Mouse (Mus musculus): ENCODE measurements around the gene Pdk2. TPM values are rescaled to one million over a fixed set of nuclear protein-coding genes. Genes with fewer than 3 reads are reported as not detected.

The Pdk2 gene
- 29.8 and 39.0 TPM in 2 replicates for polyA plus RNA-seq (2015; fragmentation: Nextera tagmentation; extraction: Ambion mirVana)

DNA sequence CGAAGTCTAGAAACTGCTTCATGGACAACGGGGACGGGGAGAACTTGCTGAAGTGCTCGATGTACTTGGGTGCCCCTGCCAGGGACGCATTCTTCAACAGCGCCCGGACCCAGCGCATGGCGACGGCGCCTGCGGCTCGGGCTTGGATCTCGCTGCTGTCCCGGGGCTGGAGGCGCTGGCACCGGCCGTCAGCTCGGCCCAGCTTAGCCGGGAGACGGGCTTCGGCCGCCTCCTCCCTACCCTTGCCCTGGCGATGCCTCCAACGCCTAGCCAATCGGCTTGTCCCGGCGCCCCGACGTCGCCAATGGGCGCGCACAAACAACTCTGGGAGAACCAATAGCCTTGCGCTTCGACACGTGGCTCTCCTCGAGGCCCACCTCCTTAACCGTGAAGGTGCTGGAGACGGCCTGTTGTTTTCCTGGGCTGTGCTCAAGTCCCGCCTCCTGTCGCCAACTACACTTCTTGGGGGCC lies at the start of gene Pdk2:
Gene Pdk2, minus strand, starts transcription at position 216 of the 471 bp plus-strand sequence.
- TF ChIP-seq EP300 (optimal IDR thresholded peaks at IDR 0.05) (peak; percentile 84), CTCF (IDR thresholded peaks at IDR 0.05; ENCODE audit: low read depth) (no peak)
- no peaks in the 10 kb centered on the region for H3K9me3 ChIP-seq (ENCODE audit: control insufficient read depth, low read length)
- H3K27me3 ChIP-seq (ENCODE audit: control insufficient read depth, insufficient read depth, low read length), result no peaks in the 10 kb centered on the region
- H3K4me2 ChIP-seq (replicated peaks; ENCODE audit: low read depth), result peak within 1 kb of the TSS; percentile 94
- 0 out of 2 replicates have a peak, but pooled peaks cover 2% of the 10 kb centered on the region for H3K36me3 ChIP-seq (ENCODE audit: control insufficient read depth, insufficient read depth, low read length)
- H3K9ac ChIP-seq (ENCODE audit: low read length), result peak within 1 kb of the TSS; percentile 88
- peak; percentile 95 for ATAC-seq (ENCODE audit: low FRiP score, low TSS enrichment)
- DNase-seq (ENCODE audit: low spot score), result peak; percentile 97
- H3K4me1 ChIP-seq (replicated peaks; ENCODE audit: control insufficient read depth, insufficient read depth), result peaks cover 3% of the 10 kb centered on the region
- peak within 1 kb of the TSS; percentile 77 for H3K4me3 ChIP-seq (ENCODE audit: low read depth, low read length)
- peak within 1 kb of the TSS; percentile 92 for H3K27ac ChIP-seq (replicated peaks)
- WGBS, result under 1% methylated on average over 38 of the region's 41 CpGs

DNA sequence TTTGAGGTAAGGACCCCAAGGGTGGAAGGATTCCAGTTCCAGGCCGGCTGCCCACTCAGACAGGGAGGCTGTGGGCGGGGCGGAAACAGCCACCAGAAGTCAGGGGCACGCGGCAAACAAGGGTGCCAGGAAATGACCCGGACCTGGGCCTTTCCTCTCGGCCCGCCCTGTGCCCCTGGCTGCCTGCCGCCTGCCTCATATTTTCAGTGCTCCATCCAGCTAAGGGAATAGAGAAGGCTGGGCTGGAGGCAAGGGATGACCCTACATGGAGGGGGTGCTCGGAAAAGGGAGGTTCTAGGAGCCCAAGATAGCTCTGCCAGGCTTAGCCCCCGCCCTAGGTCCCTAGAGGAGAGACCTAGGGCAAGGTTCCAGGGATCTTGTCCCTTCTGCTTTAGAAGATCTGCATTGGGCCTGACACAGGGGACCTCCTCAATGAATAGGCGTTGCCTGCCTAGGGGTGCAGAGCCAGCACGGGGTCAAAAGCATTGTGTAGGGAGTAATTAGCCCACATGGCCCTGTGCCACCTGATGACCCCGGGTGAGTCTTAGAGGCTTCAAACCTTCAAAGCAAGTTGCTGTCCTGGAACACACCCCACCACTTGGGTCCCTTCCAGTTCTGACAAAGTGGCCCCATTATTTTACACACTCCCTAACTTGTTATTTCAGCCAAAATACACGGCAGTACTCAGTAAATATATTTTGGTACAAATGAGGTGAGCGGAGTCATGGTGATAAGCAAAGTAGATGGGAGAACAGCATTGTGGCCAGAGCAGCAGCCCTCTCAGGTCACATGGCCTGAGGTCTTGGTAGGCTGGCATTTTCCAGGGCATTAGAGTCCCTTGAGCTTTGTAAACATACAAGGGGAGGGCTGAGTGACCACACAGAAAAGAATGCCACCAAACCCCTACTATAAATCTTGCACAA lies 48.0 kb upstream of the Pdk2 start:
- no peak overlapping the region; the same call in 1 of the 2 replicates for H3K9ac ChIP-seq (ENCODE audit: low read length)
- 53% methylated on average over 16 of the region's 16 CpGs for WGBS
- peaks cover 20% of the 10 kb centered on the region for H3K4me1 ChIP-seq (replicated peaks; ENCODE audit: control insufficient read depth, insufficient read depth)
- no peaks in the 10 kb centered on the region for H3K36me3 ChIP-seq (ENCODE audit: control insufficient read depth, insufficient read depth, low read length)
- no peaks in the 10 kb centered on the region for H3K9me3 ChIP-seq (ENCODE audit: control insufficient read depth, low read length)
- TF ChIP-seq EP300 (optimal IDR thresholded peaks at IDR 0.05), result no peak
- no peak for TF ChIP-seq CTCF (IDR thresholded peaks at IDR 0.05; ENCODE audit: low read depth)
- ATAC-seq (ENCODE audit: low FRiP score, low TSS enrichment), result 0 out of 2 replicates have a peak, but pooled peaks have one; percentile 5
- no peak for DNase-seq (ENCODE audit: low spot score)
- H3K27me3 ChIP-seq (ENCODE audit: control insufficient read depth, insufficient read depth, low read length), result no peaks in the 10 kb centered on the region
- peak overlapping the region; percentile 61 for H3K27ac ChIP-seq (replicated peaks)
- H3K4me2 ChIP-seq (replicated peaks; ENCODE audit: low read depth), result no peak overlapping the region
- no peak overlapping the region for H3K4me3 ChIP-seq (ENCODE audit: low read depth, low read length)

DNA sequence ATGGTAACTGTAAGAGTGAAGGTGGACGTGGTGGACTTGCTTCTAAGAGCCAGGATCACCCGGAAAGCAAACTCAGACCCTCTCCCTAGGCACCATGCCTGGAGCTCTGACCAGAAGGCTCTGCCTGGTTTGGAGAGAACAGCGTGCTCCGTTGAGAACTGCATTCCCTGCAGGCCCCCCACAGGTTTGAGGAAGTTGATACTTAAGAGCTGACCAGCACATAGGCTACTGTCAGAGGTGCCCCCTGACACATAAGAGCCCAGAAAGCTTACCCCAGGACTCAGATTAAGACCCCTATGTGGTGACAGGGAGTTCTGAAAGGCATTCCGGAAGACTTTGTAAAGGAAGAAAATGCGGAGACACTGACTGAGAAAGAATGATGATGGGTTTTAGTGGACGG lies 47.1 kb upstream of the Pdk2 start:
- TF ChIP-seq CTCF (IDR thresholded peaks at IDR 0.05; ENCODE audit: low read depth) (no peak), EP300 (optimal IDR thresholded peaks at IDR 0.05) (no peak)
- Histone ChIP-seq H3K27ac (replicated peaks) (peak overlapping the region; percentile 61), H3K4me3 (ENCODE audit: low read depth, low read length) (no peak overlapping the region), H3K9ac (ENCODE audit: low read length) (no peak overlapping the region), H3K4me1 (replicated peaks; ENCODE audit: control insufficient read depth, insufficient read depth) (peaks cover 20% of the 10 kb centered on the region), H3K4me2 (replicated peaks; ENCODE audit: low read depth) (no peak overlapping the region), H3K27me3 (ENCODE audit: control insufficient read depth, insufficient read depth, low read length) (no peaks in the 10 kb centered on the region), H3K9me3 (ENCODE audit: control insufficient read depth, low read length) (no peaks in the 10 kb centered on the region), H3K36me3 (ENCODE audit: control insufficient read depth, insufficient read depth, low read length) (no peaks in the 10 kb centered on the region)
- DNase-seq (ENCODE audit: low spot score) (no peak), ATAC-seq (ENCODE audit: low FRiP score, low TSS enrichment) (no peak)
- 49% methylated on average over 7 of the region's 7 CpGs for WGBS

DNA sequence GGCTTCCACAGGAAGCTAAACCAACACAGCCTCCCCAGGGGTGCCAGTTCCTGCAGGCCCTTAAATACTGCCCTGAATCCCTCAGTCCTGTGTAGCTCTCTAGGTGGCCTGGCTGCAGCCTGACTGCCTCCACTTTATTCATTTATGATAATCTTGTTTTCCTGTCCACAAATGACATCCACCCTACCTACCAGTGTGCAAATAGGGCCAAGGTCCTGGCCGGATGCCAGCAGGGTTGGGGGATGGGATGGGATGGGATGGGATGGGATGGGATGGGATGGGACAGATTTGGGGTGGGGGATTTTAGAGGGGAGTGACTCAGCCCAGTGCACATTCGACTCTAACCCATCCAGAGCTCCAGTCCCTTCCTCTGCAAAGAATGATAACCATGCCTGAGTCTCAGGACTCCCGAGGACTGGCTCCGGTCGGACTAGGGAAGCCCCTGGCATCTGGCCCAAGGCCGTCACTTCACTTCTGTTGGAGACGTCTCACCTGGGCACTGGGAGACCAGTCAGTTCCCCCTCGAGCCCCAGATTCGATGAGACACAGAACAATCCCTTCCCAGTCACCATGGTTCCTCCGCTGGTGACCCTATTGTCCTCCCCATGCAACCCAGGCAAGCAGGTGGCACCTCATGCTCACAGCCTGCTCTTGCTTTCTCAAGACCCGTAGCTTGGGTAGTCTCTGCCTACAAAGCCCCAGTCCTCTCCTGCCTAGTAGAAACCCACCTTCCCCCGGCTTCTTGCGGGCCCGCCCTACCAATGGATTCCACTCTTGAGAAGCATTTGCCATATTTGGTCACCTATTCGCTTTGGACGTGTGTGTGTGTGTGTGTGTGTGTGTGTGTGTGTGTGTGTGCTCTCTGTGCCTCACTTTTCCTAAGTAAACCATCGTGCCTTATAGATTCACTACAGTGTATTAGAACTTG lies 46.4 kb upstream of the Pdk2 start:
- peak overlapping the region; percentile 90 for H3K27ac ChIP-seq (replicated peaks)
- H3K27me3 ChIP-seq (ENCODE audit: control insufficient read depth, insufficient read depth, low read length), result no peaks in the 10 kb centered on the region
- no peak overlapping the region for H3K9ac ChIP-seq (ENCODE audit: low read length)
- DNase-seq (ENCODE audit: low spot score), result no peak
- H3K9me3 ChIP-seq (ENCODE audit: control insufficient read depth, low read length), result no peaks in the 10 kb centered on the region
- TF ChIP-seq EP300 (optimal IDR thresholded peaks at IDR 0.05) (no peak), CTCF (IDR thresholded peaks at IDR 0.05; ENCODE audit: low read depth) (no peak)
- WGBS, result 50% methylated on average over 17 of the region's 17 CpGs
- no peaks in the 10 kb centered on the region for H3K36me3 ChIP-seq (ENCODE audit: control insufficient read depth, insufficient read depth, low read length)
- ATAC-seq (ENCODE audit: low FRiP score, low TSS enrichment), result peak; percentile 13; the same call in 1 of the 2 replicates
- H3K4me3 ChIP-seq (ENCODE audit: low read depth, low read length), result no peak overlapping the region
- H3K4me2 ChIP-seq (replicated peaks; ENCODE audit: low read depth), result no peak overlapping the region
- peaks cover 20% of the 10 kb centered on the region for H3K4me1 ChIP-seq (replicated peaks; ENCODE audit: control insufficient read depth, insufficient read depth)

DNA sequence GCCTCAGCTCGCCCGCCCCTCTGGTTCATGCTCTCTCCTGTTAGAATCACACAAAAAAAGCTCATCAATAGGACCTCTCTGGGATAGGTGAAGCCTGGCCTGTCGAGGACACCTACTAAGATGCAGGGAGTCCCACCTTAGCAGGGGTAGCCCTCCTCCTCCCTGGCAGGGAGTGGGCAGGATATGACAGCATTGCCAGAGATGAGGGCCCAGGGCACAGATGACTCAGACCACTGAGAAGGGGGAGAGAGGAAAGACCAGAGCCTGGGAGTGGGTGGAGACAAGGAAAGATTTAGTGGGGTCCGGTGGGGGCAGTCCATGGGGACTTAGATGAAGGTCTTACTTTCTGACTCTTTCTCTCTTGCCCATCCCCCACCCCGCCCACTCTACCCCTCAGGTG lies 45.1 kb upstream of the Pdk2 start:
- WGBS, result 58% methylated on average over 5 of the region's 5 CpGs
- peaks cover 20% of the 10 kb centered on the region for H3K4me1 ChIP-seq (replicated peaks; ENCODE audit: control insufficient read depth, insufficient read depth)
- peak overlapping the region; percentile 49 for H3K27ac ChIP-seq (replicated peaks)
- H3K36me3 ChIP-seq (ENCODE audit: control insufficient read depth, insufficient read depth, low read length), result no peaks in the 10 kb centered on the region
- no peak for TF ChIP-seq CTCF (IDR thresholded peaks at IDR 0.05; ENCODE audit: low read depth)
- TF ChIP-seq EP300 (optimal IDR thresholded peaks at IDR 0.05), result no peak
- no peak overlapping the region for H3K9ac ChIP-seq (ENCODE audit: low read length)
- no peaks in the 10 kb centered on the region for H3K9me3 ChIP-seq (ENCODE audit: control insufficient read depth, low read length)
- no peak overlapping the region for H3K4me3 ChIP-seq (ENCODE audit: low read depth, low read length)
- ATAC-seq (ENCODE audit: low FRiP score, low TSS enrichment) (no peak), DNase-seq (ENCODE audit: low spot score) (no peak)
- H3K4me2 ChIP-seq (replicated peaks; ENCODE audit: low read depth), result no peak overlapping the region
- H3K27me3 ChIP-seq (ENCODE audit: control insufficient read depth, insufficient read depth, low read length), result no peaks in the 10 kb centered on the region

All from stomach, postnatal 0 days (tissue).